Mouse (Mus musculus): ENCODE data around the gene Lce3b. TPM values are rescaled to one million over a fixed set of nuclear protein-coding genes. Genes with fewer than 3 reads are reported as not detected.

Gene Lce3b
- polyA plus RNA-seq, 1 experiment, result 311 TPM

DNA sequence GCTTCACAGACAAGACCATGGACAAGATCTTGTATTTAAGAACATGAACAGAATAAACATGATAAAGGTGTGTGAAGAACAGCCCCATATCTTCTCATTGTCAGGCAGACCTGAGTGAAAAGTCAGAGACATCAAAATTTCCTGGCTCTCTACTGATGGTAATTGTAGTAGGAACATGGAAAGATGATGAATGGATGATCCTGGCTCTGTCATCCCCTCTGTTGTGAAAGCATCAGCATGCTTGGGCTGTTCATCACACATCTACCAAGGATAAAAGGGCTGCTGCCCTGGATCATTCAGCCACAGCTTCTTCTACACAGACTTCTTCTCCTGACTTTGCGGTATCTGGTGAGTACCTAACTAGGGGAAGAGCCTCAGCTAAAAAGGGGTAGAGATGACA lies 24.3 kb downstream of the Lce3b start, which contains the start of gene Lce3d:
Gene Lce3d, plus strand, starts transcription at position 301 of the 400 bp plus-strand sequence.
- no peak for DNase-seq
- TF ChIP-seq CTCF (IDR thresholded peaks at IDR 0.05; ENCODE audit: insufficient read depth, low read length) (no peak), POLR2A (IDR thresholded peaks at IDR 0.05; ENCODE audit: borderline replicate concordance, extremely low read depth, low read depth, low read length) (no peak)
- Histone ChIP-seq H3K4me1 (ENCODE audit: control insufficient read depth, insufficient read depth, low read length) (no peaks in the 10 kb centered on the region), H3K4me3 (replicated peaks; ENCODE audit: extremely low read depth, low read depth, low read length) (no peak within 1 kb of the TSS)
- 95% methylated on average over 1 of the region's 1 CpGs for WGBS

- no peak for DNase-seq
- WGBS, result 88% methylated on average over 2 of the region's 2 CpGs
- TF ChIP-seq POLR2A (IDR thresholded peaks at IDR 0.05; ENCODE audit: borderline replicate concordance, extremely low read depth, low read depth, low read length), result no peak
- TF ChIP-seq CTCF (IDR thresholded peaks at IDR 0.05; ENCODE audit: insufficient read depth, low read length), result no peak
- no peaks in the 10 kb centered on the region for H3K4me1 ChIP-seq (ENCODE audit: control insufficient read depth, insufficient read depth, low read length)
- no peak within 1 kb of the TSS for H3K4me3 ChIP-seq (replicated peaks; ENCODE audit: extremely low read depth, low read depth, low read length)
Observed at GRCm38 (mm10) chr3:92966761-92967160, 34.0 kb downstream of the Lce3b start, which contains the start of gene Lce3e. Lce3e (plus strand) TSS chr3:92967061.

DNA sequence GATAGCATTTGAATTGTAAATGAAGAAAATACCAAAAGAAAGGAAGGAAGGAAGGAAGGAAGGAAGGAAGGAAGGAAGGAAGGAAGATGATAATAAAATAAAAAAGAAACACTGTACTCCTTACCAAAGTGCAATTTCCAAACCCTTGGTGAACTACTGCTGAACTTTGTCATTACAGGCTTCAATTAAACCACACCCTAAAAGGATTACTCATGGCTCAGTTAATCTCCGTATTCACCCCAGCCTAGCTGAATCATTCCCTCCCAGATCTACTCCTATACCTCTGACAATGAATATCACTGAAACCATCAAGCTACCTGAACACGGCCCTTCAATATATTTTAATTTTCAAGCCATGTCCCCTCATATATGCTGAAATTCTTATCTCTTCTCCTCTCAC lies 45.7 kb downstream of the Lce3b start:
- TF ChIP-seq POLR2A (IDR thresholded peaks at IDR 0.05; ENCODE audit: borderline replicate concordance, extremely low read depth, low read depth, low read length) (no peak), CTCF (IDR thresholded peaks at IDR 0.05; ENCODE audit: insufficient read depth, low read length) (no peak)
- 55% methylated on average over 2 of the region's 2 CpGs for WGBS
- DNase-seq, result no peak
- Histone ChIP-seq H3K4me1 (ENCODE audit: control insufficient read depth, insufficient read depth, low read length) (no peaks in the 10 kb centered on the region), H3K4me3 (replicated peaks; ENCODE audit: extremely low read depth, low read depth, low read length) (no peak overlapping the region)

Other genes with a start within 250 kb of the Lce3b start
- 77.1 TPM in 1 of 2 replicates, not detected in the other for gene Lce1d, start 245.8 kb upstream of the Lce3b start, polyA plus RNA-seq (2012; rRNA removed)
- gene Lce1e, start 223.9 kb upstream of the Lce3b start, polyA plus RNA-seq (2012; rRNA removed), result 25.3 TPM in 1 of 2 replicates, not detected in the other
- gene Lce1f, start 212.6 kb upstream of the Lce3b start, polyA plus RNA-seq (2012; rRNA removed), result 38.2 TPM in 1 of 2 replicates, not detected in the other
- 0.34 TPM in 1 of 2 replicates, not detected in the other for gene Gm38119, start 193.9 kb upstream of the Lce3b start, polyA plus RNA-seq (2012; rRNA removed)
- gene Lce1g, start 180.6 kb upstream of the Lce3b start, polyA plus RNA-seq (2012; rRNA removed), result 23.0 TPM in 1 of 2 replicates, not detected in the other
- 17.7 TPM in 1 of 2 replicates, not detected in the other for gene Lce1h, start 167.9 kb upstream of the Lce3b start, polyA plus RNA-seq (2012; rRNA removed)
- gene Lce1i, start 154.1 kb upstream of the Lce3b start, polyA plus RNA-seq (2012; rRNA removed), result 20.2 TPM in 1 of 2 replicates, not detected in the other
- gene Lce1j, start 142.5 kb upstream of the Lce3b start, polyA plus RNA-seq (2012; rRNA removed), result 17.7 TPM in 1 of 2 replicates, not detected in the other
- gene Lce1k, start 125.1 kb upstream of the Lce3b start, polyA plus RNA-seq (2012; rRNA removed), result 22.2 TPM in 1 of 2 replicates, not detected in the other
- 22.9 TPM in 1 of 2 replicates, not detected in the other for gene Kprp, start 105.7 kb upstream of the Lce3b start, polyA plus RNA-seq (2012; rRNA removed)
- 20.4 TPM in 1 of 2 replicates, not detected in the other for gene Lce1l, start 81.7 kb upstream of the Lce3b start, polyA plus RNA-seq (2012; rRNA removed)
- gene 2310050C09Rik, start 62.8 kb upstream of the Lce3b start, polyA plus RNA-seq (2012; rRNA removed), result 4.0 TPM in 1 of 2 replicates, not detected in the other
- gene Lce3a, start 6.7 kb upstream of the Lce3b start, polyA plus RNA-seq (2012; rRNA removed), result 285 TPM in 1 of 2 replicates, not detected in the other
- 361 TPM in 1 of 2 replicates, not detected in the other for gene Lce3c, start 11.5 kb downstream of the Lce3b start, polyA plus RNA-seq (2012; rRNA removed)
- 64.5 TPM in 1 of 2 replicates, not detected in the other for gene Lce3d, start 24.4 kb downstream of the Lce3b start, polyA plus RNA-seq (2012; rRNA removed)
- gene Lce3e, start 34.1 kb downstream of the Lce3b start, polyA plus RNA-seq (2012; rRNA removed), result 169 TPM in 1 of 2 replicates, not detected in the other
- gene Lce3f, start 59.2 kb downstream of the Lce3b start, polyA plus RNA-seq (2012; rRNA removed), result 237 TPM in 1 of 2 replicates, not detected in the other
- gene Crct1, start 82.7 kb downstream of the Lce3b start, polyA plus RNA-seq (2012; rRNA removed), result 273 TPM in 1 of 2 replicates, not detected in the other
- 2.9 TPM in 1 of 2 replicates, not detected in the other for gene Lce1m, start 86.1 kb downstream of the Lce3b start, polyA plus RNA-seq (2012; rRNA removed)
- gene Gm4858, start 135.8 kb downstream of the Lce3b start, polyA plus RNA-seq (2012; rRNA removed), result not detected in 2 replicates
- not detected in 2 replicates for gene Crnn, start 211.8 kb downstream of the Lce3b start, polyA plus RNA-seq (2012; rRNA removed)

Measured in lung, adult 2 months (tissue).